Mouse (Mus musculus): ENCODE data around the gene Mapk8.

Mapk8 gene

DNA sequence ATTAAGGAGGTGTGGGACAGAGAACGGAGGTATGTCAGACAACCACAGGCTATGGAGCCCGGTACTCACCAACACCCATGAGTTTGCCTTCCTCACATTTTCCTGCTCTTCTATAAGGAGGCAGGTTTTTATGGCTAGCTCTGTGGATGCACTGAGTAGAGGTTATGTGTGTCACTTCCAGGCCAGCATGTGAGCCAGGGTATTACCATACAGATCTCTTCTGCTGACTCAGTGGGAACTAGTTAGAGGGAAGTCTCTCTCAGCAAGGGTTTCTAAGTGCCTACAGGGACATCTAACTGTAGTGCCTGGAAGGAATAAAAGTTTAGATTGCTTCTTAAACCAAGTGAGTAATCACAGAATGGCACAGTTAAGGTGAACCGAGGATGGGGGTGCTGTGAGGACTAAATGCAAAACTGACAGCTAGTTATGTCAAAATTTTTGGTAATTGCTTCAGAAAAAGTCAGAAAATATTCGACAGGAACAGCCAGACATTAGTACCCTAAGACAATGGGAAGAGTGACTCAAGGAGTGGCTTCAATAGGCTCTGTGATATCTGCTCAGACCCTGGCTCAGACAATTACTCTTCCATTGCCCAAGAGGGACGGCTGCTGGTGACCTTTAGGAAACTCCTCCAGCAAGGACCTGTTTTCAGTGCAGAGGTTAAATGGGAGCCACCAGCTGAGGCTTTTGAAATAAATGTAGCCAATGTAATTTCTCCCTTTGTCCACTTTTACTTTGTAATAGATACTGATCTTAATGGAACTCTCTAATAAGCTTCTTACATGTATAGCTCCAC lies 48.7 kb downstream of the Mapk8 start:
- DNase-seq (ENCODE audit: low spot score) = no peak

DNA sequence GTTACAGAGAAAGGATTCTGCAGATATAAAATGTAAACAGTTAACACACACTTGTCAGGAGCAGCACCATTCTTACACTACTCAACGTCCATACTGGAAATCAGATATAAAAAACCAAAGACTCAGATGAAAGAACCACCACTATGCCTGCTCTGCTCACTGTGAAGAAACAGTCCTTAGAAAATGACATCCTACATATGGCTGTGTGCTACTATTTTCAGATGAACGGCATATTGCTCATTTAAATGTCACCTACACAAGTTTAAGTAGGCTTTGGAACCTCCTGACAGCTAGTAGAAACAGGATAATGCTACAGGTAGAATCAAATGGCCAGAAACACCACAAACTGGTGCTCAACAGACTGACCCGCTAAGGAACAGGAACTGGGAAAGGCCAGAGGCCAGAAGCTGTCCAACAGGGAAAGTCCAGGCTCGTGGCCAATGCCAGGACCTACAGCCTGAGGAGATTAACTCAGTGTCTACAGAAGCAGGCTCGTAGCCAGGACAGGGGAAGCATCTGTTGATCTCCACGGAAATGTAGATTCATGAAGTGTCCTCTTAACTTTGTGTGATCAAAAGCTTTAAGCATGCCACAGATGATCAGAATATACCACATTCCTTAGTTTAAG lies 66.0 kb downstream of the Mapk8 start:
- DNase-seq (ENCODE audit: low spot score) = no peak

DNA sequence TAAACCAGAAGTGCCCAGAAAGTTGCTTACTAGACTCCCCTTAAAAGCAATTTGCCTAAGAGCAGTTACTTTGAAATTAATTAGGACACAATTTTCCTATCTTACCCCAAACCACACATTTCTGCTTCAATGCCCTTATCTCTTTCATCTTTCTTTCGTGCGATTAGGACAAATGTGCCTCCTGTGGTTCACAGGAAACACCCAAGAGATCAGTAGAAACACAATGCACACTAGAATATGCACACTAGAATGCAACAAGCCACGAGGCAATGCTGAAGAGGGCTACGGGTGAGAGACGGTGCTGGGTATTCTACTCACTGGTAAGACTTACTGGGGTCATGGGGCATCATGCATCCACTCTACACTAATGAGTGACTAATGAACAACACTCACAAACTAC lies 68.2 kb downstream of the Mapk8 start:
- no peak for DNase-seq (ENCODE audit: low spot score)

DNA sequence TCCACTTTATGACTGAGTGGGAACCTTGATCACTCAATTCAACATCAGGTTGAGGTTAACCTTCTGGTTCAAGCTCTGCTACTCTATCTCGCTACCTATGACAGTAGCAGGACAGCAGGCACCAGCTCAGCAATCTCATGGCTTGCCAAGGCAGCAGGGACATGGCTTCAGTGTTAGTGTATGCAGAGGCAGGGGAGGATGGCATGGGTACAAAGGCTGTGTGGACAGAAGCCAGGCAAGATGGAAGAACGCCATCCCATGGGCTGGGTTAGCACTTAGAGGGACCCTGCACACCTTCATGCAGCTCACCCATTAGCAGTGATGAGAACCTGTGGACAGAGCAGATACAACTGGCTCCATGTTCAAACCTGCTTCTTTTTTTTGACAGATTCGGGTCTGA lies 69.7 kb downstream of the Mapk8 start:
- DNase-seq (ENCODE audit: low spot score) = no peak

DNA sequence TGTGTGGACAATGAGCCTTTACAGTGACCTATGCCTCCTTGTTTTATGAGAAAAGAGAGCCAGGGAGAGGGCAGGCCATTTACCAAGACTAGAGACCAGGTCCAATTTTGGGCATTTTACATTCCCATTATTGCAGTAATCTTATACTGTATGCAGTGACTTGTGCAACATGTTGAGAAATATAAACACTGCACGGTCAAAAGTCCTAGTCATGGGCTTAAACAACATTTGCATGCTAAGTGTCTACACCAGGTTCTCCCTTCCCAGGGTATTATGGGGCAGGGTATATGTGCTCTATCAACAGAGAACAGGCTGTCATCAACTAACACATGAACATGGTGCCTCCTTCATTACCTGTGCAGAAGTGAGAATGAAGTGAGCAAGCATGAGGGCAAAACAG lies 72.9 kb downstream of the Mapk8 start:
- no peak for DNase-seq (ENCODE audit: low spot score)

DNA sequence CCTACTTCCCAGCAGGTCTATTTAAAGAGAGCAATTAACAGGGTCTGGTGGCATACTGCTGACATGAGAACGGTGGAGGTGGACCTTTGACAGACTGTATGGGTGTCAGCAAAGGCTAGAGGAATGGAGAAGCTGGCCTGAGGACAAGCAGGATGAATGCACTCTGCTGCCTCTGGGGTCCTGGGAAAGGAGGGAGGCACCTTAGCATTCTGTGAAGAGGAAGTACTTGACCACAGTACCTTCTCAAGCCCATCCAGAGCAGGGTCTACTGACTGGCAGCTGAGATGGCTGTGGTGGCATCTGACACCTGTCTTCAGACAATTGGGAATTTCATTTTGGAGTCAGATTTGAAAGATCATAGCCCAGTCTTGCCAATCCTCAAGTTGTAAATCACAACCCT lies 73.7 kb downstream of the Mapk8 start:
- no peak for DNase-seq (ENCODE audit: low spot score)

DNA sequence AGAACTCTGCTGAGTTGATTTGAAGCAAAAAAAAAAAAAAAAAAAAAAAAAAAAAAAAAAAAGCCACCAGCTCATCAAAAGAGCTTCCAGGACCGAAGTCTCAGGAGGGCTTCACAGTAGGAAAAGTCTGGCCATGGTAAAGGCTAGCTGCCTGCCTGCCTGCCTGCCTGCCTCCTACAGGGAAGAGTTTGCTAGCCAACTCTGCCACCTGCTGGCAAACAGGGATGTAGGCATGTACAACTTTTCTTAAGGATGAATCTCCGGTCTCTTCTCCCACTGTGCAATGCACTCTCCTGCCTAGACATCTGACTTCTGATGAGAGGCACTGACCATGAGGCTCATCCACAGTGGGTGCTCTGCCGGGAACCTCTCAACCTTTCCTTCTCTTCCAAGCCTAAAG lies 75.7 kb downstream of the Mapk8 start:
- no peak for DNase-seq (ENCODE audit: low spot score)

DNA sequence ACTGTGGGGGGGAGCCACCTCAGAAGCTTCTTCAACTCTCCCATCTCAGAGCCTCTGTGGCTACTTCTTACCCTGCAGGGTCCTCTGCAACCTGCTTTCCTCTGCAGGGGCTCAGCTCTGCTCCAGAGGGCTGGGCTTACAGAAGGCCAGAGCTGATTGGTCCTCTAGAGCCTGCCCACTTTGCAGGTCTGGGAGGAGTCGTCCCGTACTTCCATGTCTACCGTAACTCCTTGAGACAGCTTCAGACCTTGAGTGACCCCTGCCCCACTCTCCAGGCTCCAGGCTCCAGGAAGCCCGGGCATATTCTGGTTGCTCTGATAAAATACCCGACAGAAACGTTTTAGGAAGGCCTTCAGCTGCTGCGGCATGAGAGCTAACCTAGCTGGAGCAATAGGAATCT lies 76.9 kb downstream of the Mapk8 start:
- DNase-seq (ENCODE audit: low spot score) = no peak

DNA sequence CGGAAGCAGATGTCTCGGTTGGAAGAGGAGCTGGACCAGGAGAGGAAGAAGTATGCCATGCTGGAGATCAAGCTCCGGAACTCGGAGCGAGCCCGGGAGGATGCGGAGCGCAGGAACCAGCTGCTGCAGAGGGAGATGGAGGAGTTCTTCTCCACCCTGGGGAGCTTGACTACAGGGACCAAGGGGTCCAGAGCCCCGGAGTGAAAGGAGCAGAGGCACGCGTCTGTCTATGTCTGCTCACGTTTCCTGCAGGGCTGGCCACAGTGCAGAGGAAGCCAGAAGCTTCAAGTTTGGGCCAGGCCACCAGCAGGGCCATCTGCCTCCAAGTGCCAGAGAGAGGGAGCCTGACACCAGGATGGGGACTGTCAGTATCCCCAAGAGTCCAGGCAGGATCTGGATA lies 77.6 kb downstream of the Mapk8 start:
- DNase-seq (ENCODE audit: low spot score) = no peak

DNA sequence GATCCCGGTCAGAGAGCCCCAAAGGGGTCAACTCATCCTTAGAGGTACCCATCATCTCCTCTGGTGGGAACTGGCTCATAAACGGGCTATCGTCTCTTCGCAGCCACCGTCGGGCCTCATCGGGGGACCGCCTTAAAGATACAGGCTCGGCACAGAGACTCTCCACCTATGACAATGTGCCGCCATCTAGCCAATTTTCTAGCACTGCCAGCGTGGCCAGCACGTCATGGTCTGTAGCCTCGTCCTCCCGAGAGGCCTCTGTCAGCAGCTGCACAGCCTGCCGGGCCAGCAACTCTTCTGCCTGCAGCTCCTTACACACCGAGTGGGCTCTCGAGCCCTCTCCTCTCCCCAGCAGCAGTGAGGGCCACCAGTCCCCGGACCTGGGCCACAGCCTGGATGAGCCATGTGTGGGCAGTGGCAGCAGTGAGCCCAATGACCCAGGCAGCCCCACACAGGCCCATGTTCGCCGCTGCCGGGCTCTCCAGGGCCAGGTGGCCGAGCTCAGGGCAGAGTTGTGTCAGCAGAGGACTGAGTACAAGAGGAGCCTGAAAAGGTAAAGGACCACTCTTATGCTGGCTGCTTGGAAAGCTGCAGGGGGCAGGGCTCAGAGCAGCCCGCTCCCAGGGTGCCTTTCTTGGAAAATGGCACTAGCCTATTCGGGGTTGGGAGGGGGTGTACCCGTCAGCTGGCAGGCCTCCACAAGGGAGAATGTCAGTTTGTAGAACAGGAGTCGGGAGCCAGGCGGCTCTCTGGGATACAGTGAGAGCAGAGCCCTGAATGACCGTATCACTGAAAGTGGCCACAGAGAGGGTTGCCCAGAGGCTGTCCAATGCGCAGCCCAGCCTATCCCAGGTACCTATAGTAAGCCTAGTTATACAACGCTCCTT lies 79.8 kb downstream of the Mapk8 start:
- no peak for DNase-seq (ENCODE audit: low spot score)

DNA sequence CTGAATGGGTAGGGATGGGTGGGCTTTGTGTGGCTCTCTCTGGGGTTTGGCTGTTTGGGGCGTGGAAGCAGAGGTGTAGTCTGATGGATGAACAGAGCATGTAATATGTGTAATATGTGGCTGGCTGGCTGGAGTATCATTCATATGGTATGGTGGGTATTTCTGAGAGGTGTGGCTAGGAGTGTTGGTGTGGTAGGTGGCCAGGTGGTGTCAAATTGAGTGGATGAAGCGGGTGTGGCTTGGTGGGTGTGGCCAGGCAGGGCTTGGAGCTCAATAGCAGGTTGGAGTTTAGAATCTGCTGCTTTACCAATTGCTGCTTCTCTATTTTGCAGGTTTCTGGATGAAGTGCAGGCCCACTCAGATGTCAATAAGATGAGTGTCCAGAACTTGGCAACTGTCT lies 82.9 kb downstream of the Mapk8 start:
- no peak for DNase-seq (ENCODE audit: low spot score)

DNA sequence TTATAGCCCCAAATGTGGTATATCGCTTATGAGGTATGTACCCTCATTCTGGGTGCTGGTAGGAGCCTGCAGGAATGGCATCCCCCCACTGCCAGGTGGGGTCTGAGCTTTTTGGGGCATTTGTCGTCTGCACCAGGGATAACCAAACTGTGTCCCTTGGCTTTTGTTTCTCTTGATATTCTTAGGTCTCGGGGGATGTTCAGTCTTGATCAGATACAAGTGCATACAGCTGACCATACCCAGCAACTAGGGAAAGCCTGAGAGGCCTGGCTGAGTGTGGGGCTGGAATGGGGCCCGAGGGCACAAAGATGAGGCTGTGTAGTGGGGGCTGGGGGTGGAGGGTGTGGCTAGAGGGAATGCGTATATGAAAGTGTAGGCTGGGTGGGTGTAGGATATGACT lies 83.3 kb downstream of the Mapk8 start:
- DNase-seq (ENCODE audit: low spot score) = no peak

DNA sequence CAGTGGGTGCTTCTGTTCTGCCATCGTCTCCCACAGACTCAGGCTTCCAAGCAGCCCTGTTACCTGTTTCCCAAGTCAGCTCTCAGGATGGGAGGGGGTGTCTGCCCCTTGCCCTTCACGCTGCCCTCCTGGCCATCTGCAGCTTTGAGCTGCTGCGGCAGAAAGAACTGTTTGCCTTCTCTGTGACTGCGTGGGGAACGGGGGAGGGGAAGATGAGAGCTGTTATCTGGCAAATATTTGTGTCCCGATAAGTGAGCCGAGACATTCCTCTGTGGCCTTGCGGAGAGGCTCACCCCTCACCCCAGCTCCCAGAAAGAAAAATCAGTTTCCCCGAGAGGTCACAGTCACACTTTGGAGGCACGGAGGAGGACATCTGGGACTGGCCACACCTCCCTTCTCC lies 84.2 kb downstream of the Mapk8 start:
- DNase-seq (ENCODE audit: low spot score) = no peak

DNA sequence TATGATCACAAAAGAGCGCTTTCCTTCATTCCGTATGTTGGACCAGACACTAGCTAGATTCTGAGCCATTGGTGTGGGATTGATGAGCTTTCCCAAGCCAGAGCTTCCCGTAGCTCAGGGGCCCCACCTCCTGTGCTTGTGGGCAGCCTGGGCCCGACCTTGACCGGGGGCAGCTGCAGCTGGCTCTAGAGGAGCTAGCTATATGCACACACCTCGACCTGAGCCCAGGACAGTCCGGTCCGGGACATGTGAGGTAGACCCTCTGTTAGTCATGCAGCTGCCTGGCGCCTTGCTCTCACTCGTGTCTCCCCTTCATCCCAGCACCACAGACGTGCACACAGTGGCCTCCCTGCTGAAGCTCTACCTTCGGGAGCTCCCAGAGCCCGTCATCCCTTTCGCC lies 84.8 kb downstream of the Mapk8 start:
- no peak for DNase-seq (ENCODE audit: low spot score)

DNA sequence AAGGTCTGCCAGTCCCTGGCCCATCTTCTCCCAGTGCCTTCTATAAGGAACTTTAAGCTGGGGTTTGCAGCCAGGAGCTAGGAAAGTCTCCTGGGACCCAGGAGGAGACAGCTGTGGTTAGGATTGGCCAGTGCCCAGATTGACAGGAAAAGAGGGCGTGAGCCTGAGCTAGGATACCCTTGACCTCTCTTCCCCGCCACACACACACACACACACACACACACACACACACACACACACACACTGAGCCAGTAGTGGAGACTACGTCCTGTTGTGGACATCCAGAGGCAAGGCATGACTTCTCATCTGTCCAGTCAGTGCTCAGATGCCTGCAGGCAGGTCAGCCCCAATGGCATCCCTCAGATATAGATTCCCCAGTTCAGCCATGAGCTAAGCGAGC lies 85.4 kb downstream of the Mapk8 start:
- DNase-seq (ENCODE audit: low spot score) = no peak

DNA sequence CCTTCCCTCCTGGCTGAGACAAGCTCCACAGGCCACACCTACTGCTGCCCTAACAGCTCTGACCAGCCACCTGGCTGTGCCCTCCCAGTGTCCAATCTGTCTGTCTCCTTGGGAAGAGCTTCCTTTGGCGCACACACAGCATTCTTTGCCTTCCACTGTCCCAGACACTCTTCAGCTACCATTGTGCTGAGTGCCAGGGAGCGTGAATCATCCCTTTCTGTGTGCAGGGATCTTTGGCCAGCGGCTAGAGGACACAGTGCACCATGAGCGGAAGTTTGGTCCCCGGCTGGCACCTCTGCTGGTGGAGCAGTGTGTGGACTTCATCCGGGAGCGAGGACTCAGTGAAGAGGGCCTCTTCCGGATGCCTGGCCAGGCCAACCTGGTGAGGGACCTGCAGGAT lies 88.1 kb downstream of the Mapk8 start:
- DNase-seq (ENCODE audit: low spot score) = no peak

DNA sequence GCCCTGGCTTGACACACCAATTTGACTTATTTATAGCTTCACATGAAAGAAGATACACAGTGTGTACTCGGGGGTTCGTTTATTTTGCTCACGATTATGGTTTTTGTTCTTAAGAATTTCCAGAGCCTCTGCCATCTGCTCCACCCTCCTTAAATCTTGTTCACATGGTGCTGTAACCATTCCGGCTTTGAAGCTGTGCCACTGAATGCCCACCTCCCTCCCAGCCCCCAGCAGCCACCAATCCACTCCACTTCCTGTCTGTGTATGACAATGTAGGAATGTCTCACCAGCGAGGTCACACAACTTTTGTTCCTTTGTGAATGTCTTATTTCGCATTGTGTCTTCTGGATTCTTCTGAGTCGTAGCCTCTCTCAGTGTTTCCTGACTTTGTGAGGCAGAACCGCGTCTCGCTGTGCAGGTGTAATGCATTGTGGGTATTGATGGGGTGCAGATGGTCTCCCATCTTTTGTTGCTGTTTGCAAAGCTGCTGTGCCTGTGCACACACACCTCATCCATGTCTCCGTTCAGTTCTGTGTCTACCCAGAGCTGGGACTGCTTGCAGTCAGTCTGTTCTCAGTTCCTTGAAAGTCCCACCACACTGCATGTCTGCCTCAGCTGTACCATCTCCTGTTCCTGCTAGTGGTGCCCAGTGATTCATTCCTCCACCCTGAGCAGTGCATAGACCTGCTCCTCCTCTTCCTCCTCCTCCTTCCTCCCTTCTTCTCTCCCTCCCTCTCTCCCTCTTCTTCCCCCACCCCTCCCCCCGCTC lies 89.2 kb downstream of the Mapk8 start:
- DNase-seq (ENCODE audit: low spot score) = no peak

DNA sequence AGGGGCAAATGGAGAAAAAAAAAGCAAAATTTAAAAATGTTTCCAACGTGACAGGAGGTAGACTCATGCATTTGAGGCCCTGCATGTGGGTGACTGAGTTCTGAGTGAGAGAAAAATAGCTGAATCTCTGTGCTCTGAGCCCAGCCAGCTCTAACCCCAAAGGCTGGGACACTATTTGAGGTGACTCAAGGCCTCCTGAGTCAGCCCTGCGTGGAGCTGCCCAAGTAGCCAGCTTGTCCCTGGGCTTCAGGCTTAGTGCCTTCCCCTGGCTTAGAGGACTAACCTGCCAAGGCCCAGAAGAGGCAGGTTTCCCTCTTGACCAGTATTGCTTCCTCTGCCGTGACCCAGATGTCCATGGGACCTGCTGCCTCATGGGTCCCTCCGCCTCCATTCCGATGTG lies 91.7 kb downstream of the Mapk8 start:
- no peak for DNase-seq (ENCODE audit: low spot score)

DNA sequence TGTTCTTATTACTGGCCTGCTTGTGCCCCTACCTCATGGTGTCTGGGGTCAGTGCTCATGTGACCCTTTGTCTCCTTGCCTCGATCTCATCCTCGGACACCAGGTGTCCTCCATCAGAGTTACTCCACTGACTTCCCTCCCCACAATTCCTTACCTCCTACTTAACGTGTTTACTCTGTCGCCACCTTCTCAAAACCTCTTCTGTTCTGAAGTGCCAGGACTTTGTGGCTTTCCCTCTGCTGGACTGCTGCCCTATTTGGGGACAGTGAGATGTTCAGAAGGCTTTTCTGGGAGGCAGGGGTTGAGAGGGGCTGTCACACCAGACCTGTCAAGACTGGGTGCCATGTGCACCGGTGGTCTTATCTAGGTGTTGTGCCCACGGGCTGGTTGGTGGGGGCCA lies 94.1 kb downstream of the Mapk8 start:
- no peak for DNase-seq (ENCODE audit: low spot score)

DNA sequence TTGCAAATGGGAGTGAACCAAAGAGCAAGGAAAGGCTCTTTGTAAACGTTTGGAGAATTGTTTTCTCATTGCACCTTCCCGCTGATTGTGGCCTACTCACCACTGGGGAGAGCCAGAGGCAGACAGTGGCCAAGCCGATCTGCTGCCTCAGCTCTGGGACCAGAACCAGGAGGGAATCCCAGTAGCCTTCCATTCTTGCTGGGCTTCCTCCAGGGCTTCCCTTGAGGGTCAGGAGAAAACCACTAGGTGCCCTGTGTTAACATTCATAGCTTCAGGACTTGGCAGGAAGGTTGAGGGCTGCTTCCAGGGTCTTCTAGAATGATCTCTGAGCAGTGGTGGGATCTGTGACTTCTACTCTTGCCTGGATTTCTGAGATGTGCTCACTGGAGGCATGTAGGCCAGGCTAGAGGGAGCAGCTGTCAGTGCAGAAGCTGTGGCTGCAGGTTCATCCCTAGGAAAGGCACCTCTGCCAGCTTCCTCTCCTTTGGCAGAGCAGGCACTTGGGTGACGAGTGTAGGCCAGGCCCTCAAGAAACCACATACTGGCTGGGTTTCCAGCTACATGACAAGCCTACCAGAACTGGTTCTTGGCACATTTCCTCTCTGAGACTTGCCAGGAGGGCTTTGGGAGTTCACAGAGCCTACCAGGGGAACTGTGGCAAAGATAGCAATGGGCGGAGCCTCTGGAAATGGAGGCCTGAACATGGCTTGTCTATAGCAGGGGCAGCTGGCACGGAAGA lies 94.8 kb downstream of the Mapk8 start:
- no peak for DNase-seq (ENCODE audit: low spot score)

DNA sequence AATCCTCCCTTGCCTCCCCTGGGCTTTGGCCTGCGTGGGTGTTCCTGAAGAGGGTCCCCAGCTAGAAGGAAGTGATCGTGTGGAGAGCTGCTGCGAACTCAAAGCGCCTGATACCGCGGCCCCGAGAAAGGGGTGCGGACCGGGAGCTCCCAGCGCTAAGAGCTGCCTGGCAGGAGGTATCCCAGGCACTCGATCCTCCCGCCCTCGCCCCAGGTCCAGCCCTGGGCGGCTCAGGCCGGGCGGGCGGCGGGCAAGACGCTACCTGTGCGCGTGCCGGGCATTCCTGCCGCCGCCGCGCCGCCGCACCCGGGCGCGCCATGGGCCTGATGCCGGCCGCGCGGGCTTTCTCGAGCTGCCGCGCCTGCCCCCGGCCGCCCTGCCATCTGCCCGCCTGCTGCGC lies 95.9 kb downstream of the Mapk8 start:
- DNase-seq (ENCODE audit: low spot score) = no peak

DNA sequence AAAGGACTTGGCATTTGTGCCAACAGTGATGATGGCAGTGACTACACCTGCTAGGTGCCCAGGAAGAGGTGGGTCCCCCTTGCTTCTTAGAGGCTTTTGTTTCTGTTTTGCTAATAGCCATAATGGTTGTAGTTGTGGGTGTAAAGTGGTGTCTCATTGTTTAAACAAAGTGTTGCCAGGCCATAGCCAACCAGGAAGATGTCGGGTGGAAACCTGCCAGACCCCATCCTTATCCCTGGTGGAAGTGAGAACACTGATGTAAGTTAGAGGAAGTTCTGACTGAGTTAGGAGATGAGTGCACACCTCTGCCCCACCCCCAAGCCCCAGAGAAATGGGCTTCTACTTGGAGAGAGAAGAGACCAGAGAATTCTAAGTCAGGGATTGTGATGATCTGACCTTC lies 98.8 kb downstream of the Mapk8 start:
- no peak for DNase-seq (ENCODE audit: low spot score)
